Mouse (Mus musculus) ZHBTc4 (cell line): ENCODE measurements around the gene Cops3.

Experiments used
- DNase-seq: peaks from one replicate; pipeline ENCODE4 v3.0.0-alpha.2; 2011; ENCODE audit warnings: low read depth, low spot score

The Cops3 gene

DNA sequence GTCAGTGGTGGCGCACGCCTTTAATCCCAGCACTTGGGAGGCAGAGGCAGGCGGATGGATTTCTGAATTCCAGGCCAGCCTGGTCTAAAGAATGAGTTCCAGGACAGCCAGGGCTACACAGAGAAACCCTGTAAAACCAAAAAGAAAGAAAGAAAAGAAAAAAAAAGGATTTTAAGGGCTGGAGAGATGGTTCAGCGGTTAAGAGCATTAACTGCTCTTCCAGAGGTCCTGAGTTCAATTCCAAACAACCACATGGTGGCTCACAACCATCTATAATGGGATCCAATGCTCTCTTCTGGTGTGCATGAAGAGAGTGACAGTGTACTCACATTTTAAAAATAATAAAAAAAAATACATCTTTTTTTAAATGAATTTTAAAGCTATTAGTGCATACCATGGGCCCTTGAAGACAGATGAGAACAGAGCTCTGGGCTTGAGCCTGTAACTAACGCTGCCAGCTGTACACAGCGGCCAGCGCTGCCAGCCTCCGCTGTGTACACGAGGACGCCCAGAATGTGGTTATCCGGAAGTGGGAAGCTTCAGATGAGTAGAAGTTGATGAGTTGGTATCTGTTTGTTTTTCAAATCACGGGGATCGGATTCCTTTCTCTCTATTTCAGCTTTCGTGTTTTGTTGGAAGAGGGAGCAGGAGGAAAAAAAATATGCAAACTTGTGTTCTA lies 29.0 kb downstream of the Cops3 start:
- DNase-seq = no peak

DNA sequence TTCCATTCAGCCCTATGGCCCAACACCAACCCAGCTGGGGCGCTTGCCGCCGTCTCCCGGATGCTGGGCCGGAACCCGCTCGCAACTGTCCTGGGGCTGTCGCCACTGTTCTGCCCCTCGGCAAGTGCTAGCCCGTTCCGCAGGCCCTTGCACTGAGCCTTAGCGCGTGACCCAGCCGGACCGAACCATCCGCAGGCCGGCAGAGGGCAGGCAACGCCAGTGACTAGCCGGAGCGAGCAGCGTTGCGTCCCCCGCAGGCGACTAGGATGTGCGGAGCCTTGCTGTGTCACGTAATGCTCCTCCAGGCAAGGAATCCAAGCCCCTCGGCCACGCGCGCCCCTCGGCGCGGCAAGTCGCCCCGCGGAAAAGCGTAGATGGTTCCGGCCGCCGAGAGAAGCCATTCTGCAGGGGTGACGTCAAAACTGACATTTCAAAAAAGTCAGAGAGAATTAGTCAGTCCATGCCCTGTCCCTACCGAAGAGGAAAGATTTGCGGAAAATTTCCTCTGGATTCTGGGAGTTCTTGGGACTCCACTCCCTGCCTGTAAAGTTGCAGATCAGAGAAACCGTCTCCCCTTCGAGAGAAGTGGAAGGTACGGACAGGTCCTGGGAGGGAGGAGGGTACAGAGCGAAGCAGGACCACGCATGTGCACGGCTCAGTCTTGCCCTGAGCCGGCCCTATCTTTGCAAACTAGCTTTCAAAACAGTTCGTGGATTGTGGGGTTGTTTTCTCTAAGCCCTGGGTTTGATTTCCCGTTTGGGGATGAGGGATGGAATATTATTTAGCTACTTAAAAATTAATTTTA lies 29.8 kb downstream of the Cops3 start, which contains the start of gene Flcn:
Flcn (minus strand) TSS at position 347 of the 805 bp plus-strand sequence.
- peak; percentile 93 for DNase-seq

DNA sequence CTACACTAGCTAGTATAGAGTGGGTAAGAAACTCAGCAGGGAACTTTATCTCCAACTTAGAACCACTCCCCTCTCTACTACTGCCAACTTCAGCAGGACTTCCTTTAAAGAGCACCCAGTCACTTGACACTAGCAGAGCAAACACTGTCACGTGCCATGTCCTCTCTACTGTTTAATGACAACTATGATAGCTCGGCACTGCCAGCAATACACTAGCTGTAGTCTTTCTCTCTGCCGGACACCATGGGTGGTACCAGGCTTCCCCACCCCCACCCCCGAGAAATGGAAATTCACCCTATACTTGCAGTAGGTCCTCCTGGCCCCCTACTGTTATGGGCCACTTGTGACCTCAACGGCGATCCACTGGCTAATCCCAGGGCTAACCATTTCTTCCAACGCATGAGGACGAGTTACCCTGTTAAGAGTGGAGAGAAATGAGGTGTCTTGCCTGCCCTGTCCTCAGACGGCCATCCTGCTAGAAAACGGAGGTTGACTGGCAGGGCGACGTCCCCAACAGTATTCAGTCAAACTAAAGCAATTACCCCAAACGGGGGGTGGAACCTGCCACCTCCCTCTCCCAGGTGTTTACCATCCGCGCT lies 30.5 kb downstream of the Cops3 start:
- peak; percentile 50 for DNase-seq

DNA sequence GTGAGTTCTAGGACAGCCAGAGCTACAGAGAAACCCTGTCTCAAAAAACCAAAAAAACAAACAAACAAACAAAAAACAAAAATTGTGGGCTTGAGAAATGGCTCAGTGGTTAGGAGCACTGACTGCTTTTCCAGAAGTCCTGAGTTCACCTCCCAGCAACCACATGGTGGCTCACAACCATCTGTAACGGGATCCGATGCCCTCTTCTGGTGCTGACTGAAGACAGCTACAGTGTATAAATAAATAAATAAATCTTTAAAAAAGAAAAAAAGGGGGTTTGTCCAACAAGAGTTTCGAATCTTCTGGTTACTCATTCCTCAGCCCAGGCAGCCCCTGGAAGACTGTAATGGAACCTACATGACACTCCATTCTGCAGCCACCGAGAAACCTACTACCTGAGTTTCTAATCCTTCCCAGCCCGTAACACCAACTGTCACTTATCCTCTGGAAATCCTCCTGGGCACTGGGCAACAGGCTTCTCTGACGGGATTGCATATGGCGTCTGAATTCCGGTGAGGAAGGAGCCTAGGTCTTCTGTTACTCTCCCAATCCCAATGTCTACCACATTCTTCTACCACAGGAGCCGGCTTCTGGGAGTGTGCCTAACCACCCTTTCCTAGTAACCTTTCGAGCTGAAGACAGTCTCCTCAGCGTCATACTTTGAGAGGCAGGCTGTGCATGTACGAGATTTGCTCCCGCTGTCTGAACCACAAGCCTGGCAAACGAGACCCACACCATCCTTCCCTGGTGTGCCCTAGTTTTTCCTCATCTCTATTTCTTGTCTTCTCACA lies 31.3 kb downstream of the Cops3 start:
- no peak for DNase-seq

DNA sequence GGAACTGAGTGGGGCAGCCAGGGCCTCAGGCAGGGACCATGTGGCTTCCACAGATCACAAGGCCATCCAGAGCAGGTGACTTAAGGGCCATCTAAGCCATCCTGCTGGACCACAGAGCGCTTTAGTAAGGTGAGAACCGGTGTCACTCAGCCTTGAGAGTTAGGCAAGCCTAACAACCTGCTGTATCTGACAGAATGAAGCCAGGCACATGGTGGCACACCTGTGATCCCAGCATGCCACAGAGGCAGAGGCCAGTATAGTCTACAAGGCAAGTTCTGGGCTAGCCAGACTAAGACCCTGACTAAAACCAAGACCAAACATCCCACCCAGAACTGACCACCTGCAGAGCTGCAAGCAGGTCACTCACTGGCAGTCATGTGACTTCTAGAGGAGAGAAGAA lies 34.0 kb downstream of the Cops3 start:
- no peak for DNase-seq

DNA sequence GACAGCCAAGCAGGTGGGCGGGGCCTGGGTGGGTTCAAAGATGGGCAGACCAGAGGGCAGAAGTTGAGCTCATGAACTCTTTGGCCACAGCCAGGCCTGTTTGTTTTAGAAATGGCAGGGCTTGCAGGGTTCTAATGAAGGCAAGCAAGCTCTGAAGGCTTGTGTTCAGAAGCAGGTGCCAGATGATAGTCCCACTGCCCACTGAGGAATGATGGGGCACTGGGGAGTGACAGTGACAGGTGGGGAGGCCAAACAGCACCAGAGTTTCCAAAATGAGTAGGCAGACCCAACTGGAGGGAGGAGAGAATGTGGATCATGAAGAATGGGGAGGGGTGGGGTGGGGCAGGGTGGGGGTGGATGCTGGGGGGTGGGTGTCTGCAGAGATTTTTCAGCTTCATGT lies 34.4 kb downstream of the Cops3 start:
- DNase-seq = no peak

DNA sequence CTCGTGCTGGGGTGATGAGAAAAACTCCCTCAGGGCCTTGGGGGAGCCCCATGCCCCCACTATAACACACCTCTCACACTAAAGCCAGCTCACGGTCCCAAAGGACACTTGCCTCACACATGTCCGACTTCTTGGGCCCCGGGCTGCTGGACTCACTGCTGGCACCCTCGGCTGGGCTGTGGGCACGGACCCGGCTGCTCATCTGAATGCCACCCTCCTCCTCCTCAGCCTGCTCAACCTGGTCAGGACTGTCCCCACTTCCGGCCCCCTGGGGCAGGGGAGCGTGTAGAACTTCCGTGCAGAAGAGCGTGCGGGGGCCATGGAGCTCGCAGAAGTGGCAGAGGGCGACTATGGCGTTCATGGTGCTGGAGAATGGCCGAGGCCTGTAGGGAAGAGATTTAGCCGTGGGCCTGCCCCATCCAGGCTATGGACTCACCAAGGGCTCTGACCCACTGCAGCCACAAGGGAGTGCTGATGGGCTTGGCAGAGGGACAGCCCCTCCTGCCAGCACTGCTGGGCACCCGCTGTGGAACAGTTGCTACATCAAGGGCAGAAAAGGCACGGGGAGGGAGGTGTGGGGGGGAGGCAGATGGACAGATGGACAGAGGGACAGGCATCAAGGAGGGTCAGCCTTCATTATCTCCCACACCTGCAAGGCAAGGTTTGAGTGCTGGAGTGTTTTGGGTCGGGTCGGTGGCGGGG lies 35.1 kb downstream of the Cops3 start:
- no peak for DNase-seq

DNA sequence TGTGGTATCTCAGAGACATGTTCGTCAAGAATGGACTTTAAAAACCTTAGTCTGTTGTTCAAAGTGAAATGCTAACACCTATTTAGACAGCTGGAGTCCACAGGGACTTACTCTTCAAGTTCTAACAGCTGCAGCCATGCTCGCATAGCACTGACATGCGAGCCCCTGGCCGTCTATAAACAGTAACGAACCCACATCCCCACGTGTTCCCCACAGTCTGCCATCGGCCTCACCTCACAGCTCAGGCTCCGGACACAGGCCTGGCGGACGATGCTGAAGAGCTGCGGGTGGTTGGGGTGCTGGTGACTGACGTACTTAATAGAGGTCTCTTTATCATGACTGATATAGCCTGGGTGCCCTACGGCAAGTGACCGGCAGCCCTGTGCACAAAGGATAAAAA lies 36.1 kb downstream of the Cops3 start:
- no peak for DNase-seq

DNA sequence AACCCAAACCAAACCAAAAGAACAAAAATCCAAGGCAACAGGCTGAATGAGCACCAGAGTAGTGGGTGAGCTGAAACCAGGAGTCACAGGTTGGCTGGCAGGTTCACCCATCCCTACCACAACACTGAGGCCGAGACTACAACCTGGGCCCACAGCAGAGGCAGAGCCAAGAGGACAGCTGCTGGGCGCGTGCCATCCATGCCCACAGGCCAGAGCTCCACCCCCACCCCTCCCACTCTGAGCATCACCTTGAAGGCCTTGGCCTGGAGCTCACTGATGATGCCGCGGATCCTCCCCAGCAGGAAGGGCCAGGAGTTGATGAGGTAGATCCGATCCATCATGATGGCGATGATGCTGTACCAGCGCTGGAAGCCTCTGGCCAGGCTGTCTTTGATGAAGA lies 37.8 kb downstream of the Cops3 start:
- no peak for DNase-seq

DNA sequence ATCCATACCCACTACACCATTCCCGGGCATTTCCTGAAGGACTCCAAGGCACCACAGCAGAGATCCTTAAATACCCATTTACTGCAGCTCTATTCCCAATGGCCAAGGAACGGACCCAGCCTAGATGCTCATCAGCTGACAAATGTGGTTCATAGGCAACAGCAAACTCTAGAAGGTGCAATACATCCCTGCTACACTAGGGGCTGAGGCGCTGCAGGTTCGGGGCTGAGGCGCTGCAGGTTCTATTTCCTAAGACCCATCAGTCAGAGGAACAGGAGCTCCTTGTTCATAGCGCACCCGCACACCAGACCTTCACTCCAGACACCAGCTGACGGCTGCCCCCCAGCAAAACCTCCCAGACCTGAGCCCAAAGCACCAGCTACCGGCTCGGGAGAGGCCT lies 39.2 kb downstream of the Cops3 start:
- DNase-seq = peak; percentile 75

DNA sequence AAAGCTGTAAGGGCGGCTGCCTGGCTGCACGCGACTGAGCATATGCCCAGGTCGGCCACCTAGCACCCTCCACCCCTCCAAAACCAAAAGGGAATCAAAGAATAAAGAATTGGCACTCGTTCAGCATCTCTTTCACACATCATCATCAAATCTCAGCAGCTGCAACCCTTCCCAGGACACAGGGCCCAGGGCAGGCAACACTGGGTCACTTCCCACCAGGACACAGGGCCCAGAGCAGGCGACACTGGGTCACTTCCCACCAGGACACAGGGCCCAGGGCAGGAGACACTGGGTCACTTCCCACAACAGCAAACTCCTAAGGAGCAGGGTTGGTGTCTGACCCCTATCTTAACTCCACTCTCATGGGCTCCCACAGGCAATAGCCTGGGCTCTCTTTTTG lies 46.2 kb downstream of the Cops3 start:
- DNase-seq = no peak

DNA sequence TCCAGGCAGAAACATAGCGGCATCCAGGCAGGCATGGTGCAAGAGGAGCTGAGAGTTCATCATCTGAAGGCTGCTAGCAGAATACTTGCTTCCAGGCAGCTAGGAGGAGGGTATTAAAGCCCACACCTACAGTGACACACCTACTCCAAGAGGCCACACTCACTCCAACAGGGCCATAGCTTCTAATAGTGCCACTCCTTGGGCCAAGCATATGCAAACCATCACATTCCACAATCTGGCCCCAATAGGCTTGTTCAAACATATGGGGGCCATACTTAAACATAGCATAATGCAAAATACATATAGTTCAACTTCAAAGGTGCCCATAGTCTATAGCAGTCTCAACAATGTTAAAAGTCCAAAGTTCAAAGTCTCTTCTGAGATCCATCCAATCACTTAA lies 50.3 kb downstream of the Cops3 start:
- no peak for DNase-seq

DNA sequence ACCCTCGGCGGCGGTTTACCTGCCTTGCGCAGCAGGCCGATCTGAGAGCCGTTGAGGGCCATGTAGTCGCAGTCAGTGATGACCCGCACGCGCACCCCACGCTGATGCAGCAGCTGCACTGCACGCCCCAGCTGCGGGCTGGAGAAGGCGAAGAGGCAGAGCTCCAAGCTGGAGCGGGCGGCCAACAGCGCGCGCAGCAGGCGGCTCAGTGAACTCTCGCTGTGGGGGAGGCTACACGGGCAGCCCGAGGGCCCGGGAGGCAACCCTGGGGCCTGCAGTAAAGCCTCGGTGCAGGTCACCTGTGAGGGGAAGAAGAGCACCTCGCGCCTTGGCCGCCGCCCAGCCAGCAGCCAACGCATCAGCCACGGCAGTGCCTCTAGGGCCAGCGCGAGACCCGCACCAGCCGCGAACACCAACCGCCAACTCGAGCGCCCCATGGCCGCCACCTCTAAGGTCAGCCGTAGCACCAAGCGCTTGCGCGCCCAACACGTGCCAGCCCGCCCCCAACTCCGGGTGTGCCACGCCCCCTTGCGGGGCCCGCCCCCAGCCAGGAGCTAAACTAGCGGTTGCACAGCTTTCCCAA lies 52.3 kb downstream of the Cops3 start, which contains the start of gene Pld6:
Pld6 (minus strand) TSS at position 447 of the 583 bp plus-strand sequence.
- peak; percentile 95 for DNase-seq

DNA sequence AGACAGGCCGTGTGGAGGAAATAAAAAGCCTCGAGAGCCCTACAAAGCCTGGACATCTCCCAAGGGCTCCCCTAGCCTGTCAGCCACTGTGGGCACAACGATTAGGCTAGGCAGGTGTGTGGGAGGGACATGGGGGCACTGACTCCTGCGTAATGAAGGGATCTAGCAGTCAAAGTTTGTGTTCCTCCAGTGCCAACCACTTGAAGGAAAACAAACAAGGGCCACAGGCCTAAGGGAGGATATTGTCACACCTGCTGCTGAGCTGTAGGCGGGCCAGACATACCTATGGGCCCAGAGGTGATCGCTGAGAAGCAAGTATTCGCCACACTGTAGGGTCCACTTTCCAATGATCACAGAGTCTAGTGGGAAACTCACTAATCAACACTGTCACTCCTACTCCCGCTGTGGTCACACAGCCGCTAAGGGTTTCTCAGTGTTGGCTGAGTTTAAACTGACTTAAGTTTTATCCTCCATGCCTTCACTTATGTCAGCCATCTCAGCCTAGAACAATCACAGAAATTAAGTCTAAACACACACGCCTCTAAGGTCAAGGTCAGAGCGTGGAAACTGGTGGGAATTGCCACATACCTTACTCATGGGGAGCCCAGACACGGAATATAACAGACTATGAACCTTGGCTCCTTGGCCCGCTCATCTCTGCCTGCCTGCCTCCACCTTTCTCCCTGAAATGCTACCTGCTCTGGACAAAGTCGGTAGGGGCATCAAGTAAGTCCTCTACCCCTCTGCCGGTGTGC lies 53.0 kb downstream of the Cops3 start:
- peak; percentile 41 for DNase-seq

DNA sequence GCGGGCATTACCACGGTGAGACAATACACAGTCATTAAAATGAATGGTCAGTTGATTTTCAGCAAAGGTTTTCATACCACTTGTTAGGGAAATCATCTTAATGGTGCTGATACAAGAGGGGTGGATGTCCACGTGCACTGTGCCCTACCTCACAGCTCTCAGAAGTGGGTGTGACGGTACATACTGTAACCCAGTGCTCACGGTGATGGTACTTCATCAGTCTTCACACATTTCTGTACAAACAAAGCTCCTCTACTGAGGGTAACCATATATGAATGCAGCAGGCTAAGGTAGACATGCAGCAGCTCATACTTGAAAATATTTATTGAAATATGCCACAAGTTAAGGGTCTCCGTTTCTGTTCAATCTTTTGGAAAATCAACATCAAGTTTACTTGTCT lies 56.0 kb downstream of the Cops3 start:
- no peak for DNase-seq

DNA sequence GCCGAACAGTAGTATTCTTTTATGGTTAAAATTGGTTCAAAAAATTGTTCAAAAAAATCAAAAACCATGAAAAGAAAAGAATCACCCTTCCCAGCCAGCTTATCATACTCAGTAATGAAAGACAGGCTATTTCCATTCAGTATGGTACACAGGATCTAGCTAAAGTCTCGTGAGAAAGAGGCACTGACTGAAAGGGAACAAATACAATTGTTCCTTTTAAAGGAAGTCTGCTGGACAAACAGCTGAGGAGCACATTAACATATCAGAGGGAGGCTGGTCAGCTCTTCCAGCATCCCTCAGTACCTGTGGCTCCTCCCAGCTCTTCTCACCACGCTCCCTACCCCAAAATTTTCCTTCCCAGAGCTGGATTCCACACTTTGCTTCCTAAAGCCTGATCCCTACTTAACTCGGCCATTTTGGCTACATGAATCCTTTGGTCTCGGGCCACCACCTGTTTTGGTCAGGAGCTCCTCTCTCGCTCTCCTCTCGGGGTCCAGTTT lies 57.5 kb downstream of the Cops3 start:
- DNase-seq = peak; percentile 59

DNA sequence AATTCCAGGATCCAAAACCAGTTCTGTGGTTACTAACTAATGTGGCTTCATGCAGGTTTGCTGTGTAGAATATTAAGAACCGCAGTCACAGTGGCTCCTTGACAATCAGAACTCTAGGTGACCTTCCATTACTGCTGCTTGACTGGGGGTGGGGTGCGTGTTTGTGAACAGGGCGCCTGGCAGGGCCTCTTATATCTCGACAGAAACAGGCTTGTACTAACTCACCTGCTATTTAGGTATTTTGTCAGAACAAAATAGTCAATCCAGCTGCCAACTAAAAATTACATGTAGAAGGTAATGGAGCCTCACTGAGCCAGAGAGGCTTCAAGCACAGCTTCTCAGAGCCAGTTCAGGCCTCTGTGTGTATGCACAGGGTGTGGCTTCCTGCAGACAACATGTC lies 59.4 kb downstream of the Cops3 start:
- no peak for DNase-seq

DNA sequence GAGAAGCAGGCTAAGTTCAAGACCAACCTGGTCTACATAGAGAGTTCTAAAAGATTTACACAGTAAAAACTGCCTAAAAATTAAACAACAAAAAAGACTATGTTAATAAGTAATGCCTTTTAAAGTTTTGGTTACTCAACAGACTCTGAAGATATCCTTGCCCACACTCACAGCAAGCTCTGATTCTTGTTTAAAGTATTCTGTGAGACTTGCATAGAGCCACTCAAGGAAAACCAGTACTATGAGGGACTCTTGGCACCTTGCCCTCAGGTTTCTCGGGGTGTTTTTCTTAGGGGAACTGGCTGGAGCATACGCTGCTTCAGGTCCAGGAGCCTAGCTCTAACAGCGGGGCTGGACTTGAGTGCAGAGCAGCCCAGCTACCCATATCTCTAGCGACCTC lies 60.2 kb downstream of the Cops3 start:
- DNase-seq = no peak

DNA sequence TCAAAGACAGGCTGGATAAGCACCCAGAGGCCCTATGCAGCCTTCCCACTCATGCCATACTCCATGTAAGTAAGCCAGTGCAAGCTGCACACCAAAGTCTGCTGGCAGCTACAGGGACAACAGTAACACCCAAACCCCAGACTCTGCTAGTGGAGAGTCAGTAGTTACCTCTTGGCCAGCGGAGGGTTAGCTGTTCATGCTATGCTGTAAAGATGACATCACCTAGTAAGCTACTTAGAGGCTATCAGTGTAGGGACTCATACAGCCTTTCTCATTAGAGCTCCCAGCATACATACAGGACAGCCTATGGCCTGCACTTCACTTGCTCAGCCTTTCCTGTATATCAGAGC lies 60.8 kb downstream of the Cops3 start:
- no peak for DNase-seq
